Mouse (Mus musculus) erythroblast, embryonic 14.5 days (primary cell): ENCODE data around the gene Ablim2.

Experiments used
- GATA1 ChIP-seq: IDR thresholded peaks from 2 replicates; pipeline ENCODE4 v1.6.1; 2012; ENCODE audit warnings: low read length, inconsistent platforms, mixed read lengths
- TAL1 ChIP-seq: IDR thresholded peaks from 3 replicates; pipeline ENCODE4 v1.6.1; 2012; ENCODE audit warnings: low read length, inconsistent platforms, mixed read lengths

DNA sequence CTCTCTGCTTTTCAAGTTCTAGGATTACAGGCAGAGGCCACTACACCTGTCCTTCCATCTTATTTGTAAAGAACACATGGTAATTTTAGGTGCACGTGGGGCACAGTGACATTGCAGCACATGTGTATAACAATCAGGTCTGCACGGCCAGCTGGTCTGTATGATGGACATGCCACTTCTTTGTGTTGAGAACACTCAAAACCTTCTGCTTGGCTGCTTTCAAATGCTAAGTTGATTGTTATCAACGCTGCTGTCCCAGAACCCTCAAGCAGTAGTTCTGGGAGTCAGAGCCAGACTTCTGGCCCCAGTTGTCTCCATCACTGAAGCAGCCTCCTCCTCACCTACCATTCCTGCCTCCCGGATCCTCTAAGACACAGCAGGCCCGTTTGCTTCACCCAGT lies 159.0 kb downstream of the Ablim2 start:
- TF ChIP-seq GATA1, result no peak
- no peak for TF ChIP-seq TAL1
